Mouse (Mus musculus): ENCODE data around the gene Fkbpl.

Gene Fkbpl

DNA sequence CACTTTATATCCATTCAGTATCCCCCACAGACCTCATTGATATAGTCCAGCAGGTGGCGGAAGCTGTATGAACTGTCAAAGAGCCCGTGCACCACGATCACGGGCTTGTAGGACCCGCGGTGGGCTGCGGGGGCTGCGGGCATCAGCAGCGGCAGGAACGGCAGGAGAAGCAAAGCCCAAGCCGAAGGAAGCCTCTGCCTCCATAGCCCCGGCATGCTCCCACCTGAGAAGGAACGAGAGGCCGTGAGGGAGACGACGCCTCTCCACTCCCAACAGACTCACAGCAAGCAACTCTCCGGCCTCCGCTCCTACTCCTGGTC lies 17.8 kb upstream of the Fkbpl start:
- in situ Hi-C loops (cut with MboI): no loop called here

DNA sequence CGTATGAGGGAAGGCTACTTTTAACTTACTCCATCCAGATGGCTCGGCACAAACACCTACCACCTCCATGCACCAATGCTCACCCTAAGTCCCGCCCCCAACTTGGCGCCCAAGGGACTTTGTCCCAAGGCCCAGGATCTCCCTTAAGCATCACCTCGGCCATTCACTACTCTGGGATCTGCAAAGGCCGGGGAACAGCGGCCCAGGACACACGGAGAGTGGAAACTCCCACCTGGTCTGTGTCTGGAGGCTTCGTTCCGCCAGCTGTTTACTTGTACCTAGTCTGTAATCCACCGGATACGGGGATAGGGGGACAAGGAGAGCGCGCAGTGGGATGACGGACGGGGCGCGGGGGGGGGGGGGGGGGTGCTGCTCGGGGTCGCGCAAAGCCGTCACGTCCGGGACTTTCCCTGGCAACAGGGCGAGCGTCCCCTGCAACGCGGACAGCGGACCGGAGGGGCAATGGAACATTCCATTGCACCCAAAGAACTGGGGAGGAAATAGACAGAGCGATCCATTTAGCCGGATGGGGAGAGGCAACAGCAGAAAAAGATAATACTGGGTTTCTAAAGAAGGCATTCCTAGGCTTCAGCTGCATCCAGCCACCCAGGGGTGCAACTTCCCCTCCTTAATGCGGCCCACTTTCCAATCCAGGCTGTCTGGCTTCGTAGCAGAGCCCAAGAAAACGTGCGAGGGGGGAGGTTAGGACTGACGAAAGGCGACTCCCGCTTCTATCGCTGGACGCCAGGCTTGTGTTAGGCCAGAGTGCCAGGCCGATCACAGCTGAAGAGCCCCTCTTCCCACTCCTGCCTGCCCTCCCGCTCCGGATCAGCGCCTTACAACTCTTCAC lies 17.2 kb upstream of the Fkbpl start:
- in situ Hi-C loops (cut with MboI): no loop called here

DNA sequence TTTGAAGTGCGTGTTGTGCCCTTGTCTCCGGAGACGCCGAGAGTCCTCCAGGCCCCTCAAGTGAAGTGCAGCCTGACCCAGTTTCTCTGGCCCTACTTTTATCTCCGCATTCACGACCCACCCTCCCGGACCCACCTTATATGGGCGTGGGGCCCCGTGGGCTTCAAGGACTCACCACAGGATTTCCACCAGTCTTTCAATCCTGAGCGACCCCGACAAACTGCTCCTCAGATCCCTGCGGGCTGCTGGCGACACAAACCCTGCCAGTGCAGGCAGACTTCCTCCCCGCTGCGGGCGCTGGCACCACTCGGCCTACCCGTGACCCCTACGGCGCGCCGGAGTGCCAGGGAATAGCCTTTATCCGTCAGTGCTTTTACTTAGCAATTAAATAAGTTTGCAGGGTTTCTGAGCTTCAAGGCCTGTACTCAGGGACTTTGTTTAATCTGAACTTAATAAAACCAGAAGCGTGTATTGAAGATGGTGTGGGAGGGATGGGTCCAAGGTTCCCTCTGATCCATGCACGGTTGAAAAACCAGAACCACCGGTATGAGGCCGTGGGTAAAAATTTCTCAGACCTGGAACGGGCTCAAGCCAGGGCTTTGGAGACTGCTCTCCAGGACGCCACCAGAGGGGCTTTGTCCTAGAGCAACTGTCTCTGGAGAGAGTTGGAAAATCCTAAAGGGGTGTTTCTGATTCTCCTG lies 16.5 kb upstream of the Fkbpl start, which contains the start of gene Ppt2:
Ppt2 (minus strand) TSS at position 568 of the 701 bp plus-strand sequence.
- in situ Hi-C loops (cut with MboI): no loop called here

DNA sequence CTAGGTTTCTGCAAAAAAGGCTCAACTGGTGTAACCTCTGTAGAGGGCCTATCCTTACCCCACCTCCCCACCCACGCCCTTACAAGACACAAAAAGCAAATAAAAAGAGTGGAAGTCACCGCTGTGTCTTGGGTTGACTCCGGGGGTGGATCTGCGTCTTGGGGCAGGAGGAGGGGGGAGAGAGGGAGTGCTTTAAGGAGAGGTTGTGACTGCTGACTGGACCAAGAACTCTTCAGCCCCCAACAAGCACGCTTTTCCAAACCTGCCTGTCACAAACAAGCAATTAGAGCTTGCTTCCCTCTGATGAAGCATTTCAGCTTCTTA lies 16.0 kb upstream of the Fkbpl start:
- in situ Hi-C loops (cut with MboI): no loop called here

DNA sequence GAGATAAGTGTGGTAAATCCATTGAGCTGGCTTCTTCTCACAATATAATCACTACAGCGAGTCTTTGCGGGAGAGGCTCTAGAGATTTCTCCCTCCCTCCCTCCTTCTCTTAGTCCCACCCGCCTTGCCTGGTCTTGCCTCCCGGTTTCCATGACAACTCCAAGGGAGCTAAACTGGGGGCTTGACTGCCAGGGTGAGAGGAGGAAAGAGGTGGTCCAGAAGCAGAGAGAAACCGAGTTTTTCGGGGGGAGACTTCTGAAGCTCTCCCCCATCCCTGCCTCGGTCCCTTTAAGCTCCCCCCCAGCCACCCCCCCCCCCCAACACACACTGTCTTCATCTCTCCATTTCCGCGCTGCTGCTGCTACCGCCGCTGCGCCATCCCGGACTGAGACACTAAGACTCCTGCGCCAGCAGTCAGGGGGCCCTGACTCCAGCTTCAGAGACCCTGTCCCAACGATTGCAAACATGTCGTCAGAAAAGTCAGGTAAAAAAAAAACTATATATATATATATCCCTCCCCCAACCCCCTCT lies 15.3 kb upstream of the Fkbpl start, which contains the start of gene Prrt1:
Prrt1 (plus strand) TSS at position 313 of the 531 bp plus-strand sequence.
- in situ Hi-C loops (cut with MboI): no loop called here

DNA sequence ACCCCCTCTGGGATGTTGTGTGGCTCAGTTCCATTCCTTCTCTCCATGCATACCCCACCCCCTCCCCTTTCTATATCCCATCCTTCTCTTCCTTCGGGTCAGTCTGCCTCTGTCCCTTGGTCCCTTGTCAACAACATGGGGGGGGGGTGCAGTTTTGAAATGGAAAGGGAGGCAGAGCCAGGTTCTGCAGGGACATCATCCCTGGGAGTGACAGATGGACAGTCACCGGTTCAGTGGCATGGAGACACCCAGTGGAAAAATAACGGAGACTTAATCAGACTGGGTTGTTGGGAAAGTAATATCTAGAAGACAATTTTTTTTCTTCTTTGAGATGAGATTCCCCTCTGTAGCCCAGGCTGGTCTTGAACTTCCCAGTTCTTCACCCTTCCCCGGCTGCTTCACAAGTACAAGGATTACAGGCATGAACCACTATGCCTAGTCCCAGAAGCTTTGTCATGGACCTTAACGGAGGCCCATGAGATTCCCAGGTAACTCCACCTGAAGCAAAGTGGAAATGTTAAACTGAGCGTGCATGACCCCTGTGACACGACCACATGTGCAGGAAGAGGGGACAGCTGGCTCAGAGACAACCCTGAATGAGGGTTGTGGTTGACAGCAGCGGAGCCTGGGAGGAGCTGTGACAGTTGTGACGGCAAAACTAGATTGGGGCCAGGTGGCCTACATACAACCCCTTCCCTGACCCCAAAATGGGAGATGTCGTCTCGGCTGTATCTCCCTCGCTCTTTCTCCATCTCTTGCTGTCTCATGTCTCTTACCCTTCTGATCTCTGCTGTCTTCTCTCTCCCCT lies 14.6 kb upstream of the Fkbpl start:
- in situ Hi-C loops (cut with MboI): no loop called here

DNA sequence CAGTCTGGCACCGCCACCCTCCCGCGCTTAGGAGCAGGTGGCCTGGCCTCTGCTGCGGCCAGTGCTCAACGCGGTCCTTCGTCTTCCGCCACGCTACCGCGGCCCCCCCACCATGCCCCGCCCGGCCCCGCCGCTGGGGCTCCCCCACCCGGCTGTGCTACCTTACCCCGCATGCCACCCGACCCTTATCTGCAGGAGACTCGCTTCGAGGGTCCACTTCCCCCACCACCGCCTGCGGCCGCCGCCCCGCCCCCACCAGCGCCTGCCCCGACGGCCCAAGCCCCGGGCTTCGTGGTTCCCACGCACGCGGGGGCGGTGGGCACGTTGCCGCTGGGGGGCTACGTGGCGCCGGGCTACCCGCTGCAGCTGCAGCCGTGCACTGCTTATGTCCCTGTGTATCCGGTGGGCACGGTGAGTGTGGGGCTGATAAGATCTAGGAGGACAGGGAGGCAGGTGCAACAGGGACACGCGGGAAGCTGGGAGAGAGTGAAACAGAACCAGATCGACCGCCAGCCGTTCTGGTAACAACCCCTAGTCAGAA lies 13.7 kb upstream of the Fkbpl start:
- in situ Hi-C loops (cut with MboI): no loop called here

DNA sequence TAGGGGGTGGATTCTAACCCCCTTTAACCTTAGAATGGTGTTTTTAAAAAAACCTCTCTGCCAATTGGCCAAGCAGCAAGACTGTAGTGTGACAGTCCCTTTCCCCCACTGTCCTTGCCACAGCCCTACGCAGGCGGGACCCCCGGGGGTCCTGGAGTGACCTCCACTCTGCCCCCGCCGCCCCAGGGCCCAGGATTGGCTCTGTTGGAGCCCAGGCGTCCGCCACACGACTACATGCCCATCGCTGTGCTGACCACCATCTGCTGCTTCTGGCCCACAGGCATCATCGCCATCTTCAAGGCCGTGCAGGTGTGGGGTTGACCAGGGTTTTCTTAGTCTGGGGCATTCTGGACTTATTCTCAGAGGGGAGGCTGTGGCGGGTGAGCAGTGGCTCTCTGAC lies 12.9 kb upstream of the Fkbpl start:
- in situ Hi-C loops (cut with MboI): no loop called here

DNA sequence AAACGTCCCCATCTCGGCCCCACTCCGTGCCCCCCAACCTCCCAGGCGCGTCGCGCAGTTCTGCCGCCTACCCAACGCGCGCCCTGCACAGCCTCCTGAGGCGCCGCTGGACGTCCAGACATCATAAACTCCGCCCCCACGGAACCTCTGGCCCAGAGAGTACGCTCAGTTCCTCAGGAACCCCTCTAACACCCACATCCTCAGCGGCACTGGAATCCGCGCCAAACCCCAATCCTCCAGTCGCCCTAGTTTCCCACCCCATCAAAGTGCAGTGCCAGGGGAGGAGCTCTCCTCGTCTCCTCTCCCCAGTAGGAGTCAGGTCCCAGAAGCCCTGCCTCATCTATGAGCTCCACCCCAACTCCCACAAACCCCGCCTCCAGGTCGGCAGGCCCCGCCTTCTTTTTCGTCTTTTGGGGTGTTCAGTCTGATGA lies 12.3 kb upstream of the Fkbpl start:
- in situ Hi-C loops (cut with MboI): no loop called here

DNA sequence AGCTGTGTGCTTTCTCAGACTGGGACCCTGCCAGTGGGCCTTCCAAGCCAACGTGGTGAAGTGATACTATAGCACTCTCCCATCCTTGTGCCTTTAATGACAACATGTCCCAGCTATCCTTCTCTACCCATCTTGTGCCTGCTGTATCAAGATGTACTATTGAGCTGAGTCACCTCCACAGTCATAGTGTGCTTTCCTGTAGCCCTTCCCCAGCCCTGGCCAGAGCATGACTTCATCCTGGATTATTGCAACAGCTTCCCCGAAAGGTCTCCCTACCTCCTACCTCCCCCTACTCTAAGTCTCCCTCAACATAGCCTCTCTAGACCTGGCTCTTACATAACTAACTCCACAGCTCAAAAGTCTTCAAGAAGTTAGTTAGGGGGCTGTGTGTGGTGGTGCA lies 8.9 kb upstream of the Fkbpl start:
- in situ Hi-C loops (cut with MboI): no loop called here

DNA sequence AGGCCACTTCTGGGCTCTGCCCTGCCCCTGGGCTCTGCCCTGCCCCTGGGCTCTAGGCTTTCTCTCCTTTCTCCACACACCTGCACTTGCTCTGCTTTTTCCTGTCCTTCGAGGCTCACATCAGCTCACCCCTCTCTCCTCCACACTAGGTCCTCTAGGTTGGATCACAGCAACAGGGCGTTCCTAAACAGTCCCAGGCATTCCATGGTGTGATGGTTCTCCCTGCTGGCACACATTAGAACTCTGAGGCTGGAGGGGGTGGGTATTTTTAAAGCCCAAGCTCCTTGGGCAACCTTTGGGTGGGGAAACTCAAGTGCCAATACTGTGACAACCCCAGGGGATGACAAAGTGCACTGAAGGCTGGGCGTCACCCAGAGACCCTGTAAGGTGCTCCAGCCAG lies 7.1 kb upstream of the Fkbpl start:
- in situ Hi-C loops (cut with MboI): no loop called here

DNA sequence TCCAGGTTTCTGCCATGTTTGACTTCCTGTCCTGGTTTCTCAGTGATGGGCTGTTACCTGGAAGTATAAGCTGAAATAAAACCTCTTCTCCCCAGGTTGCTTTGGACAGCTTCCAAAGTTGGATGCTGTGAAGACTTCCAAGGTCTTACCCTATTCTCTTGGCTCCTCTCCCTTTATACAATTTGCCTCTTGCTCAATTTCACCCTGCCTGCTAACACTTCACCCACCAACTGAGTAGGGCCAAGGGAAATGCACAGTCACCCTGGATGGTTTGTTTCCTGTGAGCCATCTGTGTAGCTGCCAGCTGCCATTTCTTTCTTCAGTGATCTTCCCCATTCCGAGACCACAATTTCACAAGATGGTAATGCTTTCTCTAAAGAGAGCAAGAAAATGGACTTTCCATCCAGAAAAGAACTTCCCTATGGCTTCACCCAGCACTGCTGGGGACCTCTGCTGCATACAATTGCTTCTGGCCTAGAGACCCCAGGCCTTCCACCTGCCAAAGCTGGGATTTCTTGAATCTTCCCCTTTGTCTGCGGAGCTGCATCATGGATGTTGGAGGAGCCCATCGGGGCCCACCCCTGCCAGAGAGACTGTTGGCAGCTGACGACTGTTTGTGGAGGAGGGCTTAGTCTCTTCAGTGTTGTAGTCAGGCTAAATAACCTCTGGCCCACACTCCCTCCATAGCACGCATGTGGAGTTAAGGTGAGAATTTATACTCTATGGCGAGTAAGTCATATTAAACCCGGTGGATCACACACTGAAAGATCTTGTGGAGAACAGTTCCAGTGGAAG lies 4.9 kb upstream of the Fkbpl start:
- in situ Hi-C loops (cut with MboI): no loop called here

DNA sequence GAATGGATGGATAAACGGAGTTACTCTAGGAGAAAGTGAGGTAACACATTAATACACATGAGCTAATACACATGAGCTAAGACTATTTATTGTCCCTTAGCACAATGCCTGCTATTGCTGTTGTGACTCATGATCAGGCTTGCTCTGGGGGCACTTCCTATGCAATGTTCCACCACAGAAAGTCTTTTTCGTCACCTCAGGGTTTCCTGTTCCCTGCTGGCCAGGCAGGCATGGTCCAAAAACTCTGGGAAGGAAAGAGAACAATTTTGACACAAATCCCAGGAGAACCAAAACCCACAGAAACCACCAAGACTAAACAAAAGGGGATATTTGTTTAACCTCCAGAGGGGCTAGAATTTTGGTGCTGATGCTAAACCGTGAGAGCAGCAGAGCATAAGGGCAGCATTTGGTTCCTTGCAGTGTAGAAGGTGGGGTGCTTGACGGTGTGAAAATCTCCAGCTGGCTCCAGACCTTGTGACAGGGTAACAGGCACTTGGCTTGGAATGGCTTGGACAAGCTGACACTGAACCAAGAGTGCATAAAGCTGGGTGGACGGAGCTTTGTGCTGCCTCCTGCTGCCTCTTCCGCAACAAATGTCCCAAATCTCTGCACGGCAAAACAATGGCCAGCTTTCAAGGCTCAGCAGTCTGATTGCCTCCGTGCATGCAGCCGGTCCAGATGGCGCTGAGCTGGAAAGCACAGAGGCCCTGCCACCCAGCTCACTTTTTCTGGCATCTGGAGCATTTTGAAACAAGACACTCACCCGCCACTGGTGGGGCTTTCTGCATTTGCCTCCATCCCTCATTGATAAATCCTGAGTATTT lies 3.6 kb upstream of the Fkbpl start:
- in situ Hi-C loops (cut with MboI): no loop called here

DNA sequence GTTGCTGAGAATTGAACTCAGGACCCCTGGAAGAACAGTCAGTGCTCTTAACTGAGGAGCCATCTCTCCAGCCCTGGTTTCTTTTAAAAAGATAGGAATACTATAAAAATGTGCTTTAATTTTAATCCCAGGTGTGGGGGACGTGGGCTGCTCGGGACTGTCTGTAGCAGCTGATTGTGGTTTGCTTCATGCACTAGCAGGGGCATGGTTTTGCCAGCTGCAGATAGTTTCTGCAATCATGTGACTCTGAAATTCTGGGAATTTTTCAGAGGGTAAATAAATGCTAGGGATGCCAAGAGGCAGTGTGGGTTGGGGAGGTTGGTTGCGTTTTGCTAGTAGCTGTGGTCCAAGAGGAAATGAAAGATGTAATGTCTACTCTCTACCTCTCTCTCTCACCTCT lies 2.6 kb upstream of the Fkbpl start:
- in situ Hi-C loops (cut with MboI): no loop called here

DNA sequence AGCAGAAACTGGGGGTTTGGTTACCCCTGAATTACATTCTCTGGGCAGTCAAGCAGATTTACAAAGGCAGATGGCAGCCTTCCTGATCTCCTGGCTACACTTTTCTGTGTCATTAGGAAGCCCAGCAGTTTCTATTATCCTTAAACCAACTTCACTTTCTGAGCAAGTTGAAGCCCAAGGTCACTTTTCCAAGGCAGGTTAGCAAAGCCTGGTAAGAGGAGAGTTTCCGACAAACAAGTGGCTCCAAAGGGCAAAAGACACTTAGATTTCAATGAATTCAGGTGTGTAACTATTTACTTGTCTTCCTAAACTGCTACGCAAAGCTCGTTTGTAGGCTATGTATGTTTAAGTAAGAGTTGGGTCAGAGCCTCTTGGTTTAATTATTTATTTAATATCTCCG lies 1.2 kb upstream of the Fkbpl start:
- in situ Hi-C loops (cut with MboI): no loop called here

DNA sequence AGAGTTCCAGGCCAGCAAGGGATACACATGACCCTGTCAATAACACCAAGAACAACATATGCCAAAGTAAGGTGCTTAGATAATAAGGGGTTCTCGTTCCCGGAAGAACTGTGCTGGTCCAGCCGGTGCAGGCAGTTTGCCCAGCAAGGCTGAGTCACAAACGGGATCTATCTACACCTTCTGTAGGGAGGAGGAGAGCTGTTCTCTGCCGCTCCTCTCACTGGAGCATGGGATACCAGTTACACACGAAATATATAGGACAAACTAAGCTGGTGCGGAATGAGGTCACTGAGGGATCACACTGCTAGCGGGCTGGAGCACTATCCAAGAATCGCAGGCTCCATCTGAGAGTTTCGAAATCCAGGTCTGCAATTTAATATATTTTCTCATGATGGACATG lies 620 bp upstream of the Fkbpl start:
- in situ Hi-C loops (cut with MboI): no loop called here

DNA sequence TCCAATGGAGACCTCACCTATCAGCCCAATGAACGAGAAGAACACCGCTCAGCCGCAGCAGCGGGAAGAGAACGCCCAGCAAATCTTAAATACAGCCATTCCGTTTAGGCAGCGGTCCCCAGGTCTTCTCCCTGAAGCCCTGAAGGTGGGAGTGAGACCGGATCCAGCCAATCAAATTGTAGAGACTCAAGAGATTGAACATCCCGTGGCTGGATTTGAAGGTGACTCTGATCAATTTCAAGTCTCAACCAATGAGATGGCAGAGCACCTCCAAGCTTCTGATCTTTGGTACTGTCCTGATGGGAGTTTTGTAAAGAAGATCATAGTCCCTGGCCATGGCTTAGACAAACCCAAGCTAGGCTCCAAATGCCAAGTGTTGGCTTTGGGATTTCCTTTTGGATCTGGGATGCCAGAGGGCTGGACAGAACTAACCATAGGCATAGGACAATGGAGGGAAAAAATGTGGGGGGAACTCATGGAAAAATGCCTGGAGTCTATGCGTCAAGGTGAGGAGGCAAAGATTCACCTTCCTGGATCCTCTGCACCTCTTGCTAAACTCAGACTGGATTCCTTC lies 779 bp downstream of the Fkbpl start:
- in situ Hi-C loops (cut with MboI): no loop called here

DNA sequence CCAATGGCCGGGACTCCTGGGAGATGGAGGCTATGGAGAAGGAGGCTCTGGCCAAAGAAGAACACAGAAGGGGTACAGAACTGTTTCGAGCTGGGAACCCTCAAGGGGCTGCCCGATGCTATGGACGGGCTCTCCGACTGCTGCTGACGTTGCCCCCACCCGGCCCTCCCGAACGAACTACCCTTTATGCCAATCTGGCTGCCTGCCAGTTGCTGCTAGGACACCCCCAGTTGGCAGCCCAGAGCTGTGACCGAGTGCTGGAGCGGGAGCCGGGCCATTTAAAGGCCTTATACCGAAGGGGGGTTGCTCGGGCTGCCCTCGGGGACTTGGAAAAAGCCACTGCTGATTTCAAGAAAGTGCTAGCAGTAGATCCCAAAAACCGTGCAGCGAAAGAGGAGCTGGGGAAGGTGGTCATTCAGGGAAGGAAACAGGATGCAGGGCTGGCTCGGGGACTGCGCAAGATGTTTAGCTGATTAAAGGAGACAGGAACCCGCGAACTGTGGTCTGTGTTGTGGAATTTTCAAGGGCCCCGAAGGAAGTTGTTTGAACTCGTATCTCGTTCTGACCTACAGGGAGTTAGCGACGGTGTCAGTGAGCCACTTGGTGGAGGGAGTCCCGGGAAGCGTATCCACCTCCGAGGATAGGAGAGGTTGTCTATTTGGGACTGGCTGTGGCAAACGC lies 1.4 kb downstream of the Fkbpl start:
- in situ Hi-C loops (cut with MboI): no loop called here
